Mouse (Mus musculus) stomach, postnatal 0 days (tissue): ENCODE data around the gene Ccdc92b. TPM values are rescaled to one million over a fixed set of nuclear protein-coding genes. Genes with fewer than 3 reads are reported as not detected.
A peak's percentile ranks its signal among the peaks of the same experiment; 100 is the strongest.

Experiments
- ATAC-seq: fragments of 200-750 bp; cut with Nextera tagmentation; 2 replicates; pipeline ENCODE4 v1.8.0; 2017; ENCODE audit not compliant: low FRiP score, low TSS enrichment
- DNase-seq: peaks from one replicate; pipeline ENCODE4 v3.0.0-alpha.2; 2016; ENCODE audit warnings: low spot score
- H3K27ac ChIP-seq: fragments of 300-500 bp; sonication (generic); replicated peaks from 2 replicates; pipeline ENCODE4 v1.5.1; 2014; ENCODE audit warnings: mild to moderate bottlenecking, control low read depth
- H3K27me3 ChIP-seq: fragments of 300-500 bp; sonication (generic); 2 replicates; pipeline ENCODE4 v1.6.1; 2014; ENCODE audit warnings: low read length; ENCODE audit not compliant: control insufficient read depth, insufficient read depth
- H3K36me3 ChIP-seq: fragments of 300-500 bp; sonication (generic); 2 replicates; pipeline ENCODE4 v1.6.1; 2014; ENCODE audit warnings: low read length, mixed read lengths; ENCODE audit not compliant: control insufficient read depth, insufficient read depth
- H3K4me1 ChIP-seq: fragments of 300-500 bp; sonication (generic); replicated peaks from 2 replicates; pipeline ENCODE4 v1.6.1; 2014; ENCODE audit warnings: antibody characterized with exemption; ENCODE audit not compliant: control insufficient read depth, insufficient read depth
- H3K4me2 ChIP-seq: fragments of 300-500 bp; sonication (generic); replicated peaks from 2 replicates; pipeline ENCODE4 v1.6.1; 2014; ENCODE audit warnings: low read depth, mild to moderate bottlenecking, control low read depth, moderate library complexity
- H3K4me3 ChIP-seq: fragments of 300-500 bp; sonication (generic); 2 replicates; pipeline ENCODE4 v1.5.1; 2014; ENCODE audit warnings: low read depth, low read length, control low read depth
- H3K9ac ChIP-seq: fragments of 300-500 bp; sonication (generic); 2 replicates; pipeline ENCODE4 v1.6.1; 2014; ENCODE audit warnings: mild to moderate bottlenecking, low read length, control low read depth, mixed read lengths
- H3K9me3 ChIP-seq: fragments of 300-500 bp; sonication (generic); 2 replicates; pipeline ENCODE4 v1.6.1; 2016; ENCODE audit warnings: low read length; ENCODE audit not compliant: control insufficient read depth
- CTCF ChIP-seq: IDR thresholded peaks from 2 replicates; pipeline ENCODE4 v1.5.1; 2016; ENCODE audit warnings: antibody characterized with exemption, low read depth, mild to moderate bottlenecking, moderate library complexity
- EP300 ChIP-seq: optimal IDR thresholded peaks from 2 replicates; pipeline ENCODE3; 2016; ENCODE audit warnings: antibody characterized with exemption
- WGBS: fragments of 180-500 bp; shearing (Covaris S2); extraction: QIAGEN DNeasy Blood & Tissue Kit; methylation state at CpG from one replicate; pipeline ENCODE4 v1.1.7; 2014; 5-methylcytosine and 5-hydroxymethylcytosine counted together
- polyA plus RNA-seq: library from polyadenylated mRNA; unstranded; fragments of >200 nt; fragmentation: Nextera tagmentation; extraction: Ambion mirVana; gene quantifications from 2 replicates; pipeline ENCODE4 v1.2.1, GENCODE M21; 2015

The Ccdc92b gene
- polyA plus RNA-seq, 1 experiment from 2014 or later: 0.55 TPM

GRCm38 (mm10) chr11:74602286-74602685, 17.1 kb upstream of the Ccdc92b start:
- ATAC-seq (no peak), DNase-seq (no peak)
- WGBS: 89% methylated on average over 1 of the region's 1 CpGs
- Histone ChIP-seq H3K9me3 (no peaks in the 10 kb centered on the region), H3K9ac (no peak overlapping the region), H3K27me3 (no peaks in the 10 kb centered on the region), H3K27ac (no peak overlapping the region), H3K4me2 (no peak overlapping the region), H3K4me3 (no peak overlapping the region), H3K4me1 (no peaks in the 10 kb centered on the region), H3K36me3 (no peaks in the 10 kb centered on the region)
- TF ChIP-seq CTCF: no peak
- no peak for TF ChIP-seq EP300

GRCm38 (mm10) chr11:74610068-74610467, 9.3 kb upstream of the Ccdc92b start:
- TF ChIP-seq CTCF (no peak), EP300 (no peak)
- Histone ChIP-seq H3K4me1 (no peaks in the 10 kb centered on the region; the same call in 1 of the 2 replicates), H3K4me2 (no peak overlapping the region), H3K27ac (no peak overlapping the region), H3K9me3 (no peaks in the 10 kb centered on the region), H3K36me3 (no peaks in the 10 kb centered on the region), H3K27me3 (peaks cover 6% of the 10 kb centered on the region; the same call in 1 of the 2 replicates), H3K4me3 (no peak overlapping the region), H3K9ac (no peak overlapping the region)
- ATAC-seq (no peak), DNase-seq (no peak)
- WGBS: 37% methylated on average over 5 of the region's 5 CpGs

DNA sequence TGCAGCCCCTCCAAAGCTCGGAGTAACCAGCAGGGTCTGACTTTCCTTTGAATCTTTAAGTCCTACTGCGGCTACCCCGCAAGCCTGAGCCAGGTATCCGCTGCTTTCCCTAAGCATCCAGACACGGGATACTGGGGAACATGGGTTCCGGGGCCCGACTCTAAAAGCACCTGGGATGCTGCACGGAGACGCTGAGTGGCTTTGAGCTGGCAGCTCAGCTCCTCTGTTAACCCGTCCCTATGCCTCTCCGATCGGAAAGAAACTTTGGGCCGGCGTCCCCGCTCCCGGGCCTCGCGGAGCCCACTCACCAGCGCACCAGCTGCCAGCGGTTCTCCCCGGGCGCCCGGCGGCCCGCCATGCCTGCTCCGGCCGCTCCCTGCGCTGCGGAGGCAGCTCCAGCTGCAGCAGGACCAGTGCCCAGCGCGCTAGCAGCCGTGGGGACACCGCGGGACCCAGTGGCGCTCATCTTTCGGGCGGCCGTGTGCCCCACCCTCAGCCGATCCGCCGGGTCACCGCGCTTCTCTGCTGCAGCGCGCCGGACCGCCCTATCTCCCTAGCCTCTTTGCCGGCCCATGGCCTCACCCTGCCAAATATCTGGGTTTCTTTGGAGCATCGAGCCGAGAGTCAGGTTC, 8.7 kb upstream of the Ccdc92b start, which contains the start of gene Rap1gap2:
Rap1gap2 (minus strand) TSS at position 371 of the 632 bp plus-strand sequence.
- Histone ChIP-seq H3K27ac (no peak within 1 kb of the TSS), H3K4me3 (peak within 1 kb of the TSS; percentile 33), H3K9ac (no peak within 1 kb of the TSS), H3K36me3 (no peaks in the 10 kb centered on the region), H3K9me3 (no peaks in the 10 kb centered on the region), H3K4me2 (peak within 1 kb of the TSS; percentile 59), H3K27me3 (peaks cover 6% of the 10 kb centered on the region; the same call in 1 of the 2 replicates), H3K4me1 (no peaks in the 10 kb centered on the region; the same call in 1 of the 2 replicates)
- ATAC-seq: no peak
- DNase-seq: peak; percentile 32
- WGBS: 3% methylated on average over 50 of the region's 50 CpGs
- TF ChIP-seq EP300 (no peak), CTCF (no peak)

GRCm38 (mm10) chr11:74611437-74611836, 8.0 kb upstream of the Ccdc92b start:
- TF ChIP-seq EP300: no peak
- no peak for TF ChIP-seq CTCF
- Histone ChIP-seq H3K4me2 (no peak overlapping the region), H3K27me3 (peaks cover 6% of the 10 kb centered on the region; the same call in 1 of the 2 replicates), H3K9ac (no peak overlapping the region), H3K4me3 (no peak overlapping the region), H3K36me3 (no peaks in the 10 kb centered on the region), H3K9me3 (no peaks in the 10 kb centered on the region), H3K4me1 (no peaks in the 10 kb centered on the region; the same call in 1 of the 2 replicates), H3K27ac (no peak overlapping the region)
- 9% methylated on average over 7 of the region's 7 CpGs for WGBS
- no peak for ATAC-seq
- DNase-seq: no peak

DNA sequence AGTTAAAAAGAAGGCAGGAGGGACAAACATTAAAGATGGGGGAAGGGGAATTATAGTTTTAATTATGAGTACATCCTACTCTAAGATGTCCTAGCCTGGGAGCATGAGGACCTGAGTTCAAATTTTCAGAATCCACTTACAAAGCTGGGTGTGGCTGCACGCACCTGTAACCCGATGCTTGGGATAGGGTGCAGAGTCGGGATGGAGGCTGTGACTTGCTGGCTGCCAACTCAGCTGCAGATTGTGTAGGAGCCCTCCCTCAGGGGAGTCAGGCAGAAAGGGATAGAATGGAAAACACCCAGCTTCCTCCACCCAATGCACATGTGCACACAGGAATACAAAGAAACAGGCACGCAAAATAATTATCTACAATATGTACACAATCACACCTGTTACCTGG, 6.0 kb upstream of the Ccdc92b start:
- H3K4me2 ChIP-seq: no peak overlapping the region
- H3K4me3 ChIP-seq: no peak overlapping the region
- no peaks in the 10 kb centered on the region; the same call in 1 of the 2 replicates for H3K4me1 ChIP-seq
- no peak for TF ChIP-seq CTCF
- H3K9ac ChIP-seq: no peak overlapping the region
- ATAC-seq: no peak
- H3K27me3 ChIP-seq: peaks cover 6% of the 10 kb centered on the region; the same call in 1 of the 2 replicates
- DNase-seq: no peak
- 57% methylated on average over 4 of the region's 4 CpGs for WGBS
- H3K9me3 ChIP-seq: no peaks in the 10 kb centered on the region
- no peak overlapping the region for H3K27ac ChIP-seq
- no peaks in the 10 kb centered on the region for H3K36me3 ChIP-seq

DNA sequence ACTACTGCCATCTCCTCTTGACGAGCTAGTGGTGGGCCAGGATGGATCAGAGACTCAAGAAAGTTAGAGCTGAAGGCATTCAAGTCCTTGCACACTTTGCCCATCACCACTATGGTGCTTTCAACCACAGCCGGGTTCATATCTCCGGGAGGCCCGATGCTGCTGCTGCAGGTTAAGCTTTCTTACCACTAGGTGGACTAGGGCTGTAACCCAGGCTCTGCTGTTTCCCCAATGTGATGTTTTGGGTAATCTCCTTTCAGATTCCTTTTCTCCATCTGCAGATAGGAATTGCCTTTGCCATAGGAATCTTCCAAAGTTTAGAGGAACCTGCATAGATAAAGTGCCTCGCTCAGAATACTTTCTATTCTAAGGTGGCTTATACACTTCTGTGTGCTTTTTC, 3.8 kb upstream of the Ccdc92b start:
- no peak for DNase-seq
- ATAC-seq: no peak
- no peaks in the 10 kb centered on the region for H3K9me3 ChIP-seq
- WGBS: 50% methylated on average over 5 of the region's 5 CpGs
- no peak overlapping the region for H3K4me2 ChIP-seq
- no peaks in the 10 kb centered on the region for H3K36me3 ChIP-seq
- no peaks in the 10 kb centered on the region; the same call in 1 of the 2 replicates for H3K4me1 ChIP-seq
- no peak overlapping the region for H3K9ac ChIP-seq
- H3K27me3 ChIP-seq: peaks cover 2% of the 10 kb centered on the region; the same call in 1 of the 2 replicates
- no peak overlapping the region for H3K4me3 ChIP-seq
- no peak overlapping the region for H3K27ac ChIP-seq
- TF ChIP-seq EP300 (no peak), CTCF (0 out of 2 replicates have a peak, but pooled peaks have one; percentile 9)
